Mouse (Mus musculus) adrenal gland, postnatal 14 days (tissue): ENCODE measurements at regions not wholly inside any gene's neighbourhood (a gene's known extent, or its start where the extent isn't known, plus 50 kb on each side); places are given as distances from the start of the nearest gene placed in this dataset.
"Not testable (repeated sequence)": the region's sequence is repeated elsewhere in the genome, so short reads cannot be mapped to it uniquely, and the experiment has no call there.

ENCODE experiments used
- DNase-seq: peaks from one replicate; pipeline ENCODE4 v3.0.0; 2021; ENCODE audit warnings: mixed read lengths

- DNase-seq, result no peak
These were observed 132.9 kb upstream of the Intu start for GRCm38 (mm10) chr3:40398184-40398583.

- DNase-seq, result no peak
These were observed 127.7 kb upstream of the Intu start for GRCm38 (mm10) chr3:40403402-40403801.

DNA sequence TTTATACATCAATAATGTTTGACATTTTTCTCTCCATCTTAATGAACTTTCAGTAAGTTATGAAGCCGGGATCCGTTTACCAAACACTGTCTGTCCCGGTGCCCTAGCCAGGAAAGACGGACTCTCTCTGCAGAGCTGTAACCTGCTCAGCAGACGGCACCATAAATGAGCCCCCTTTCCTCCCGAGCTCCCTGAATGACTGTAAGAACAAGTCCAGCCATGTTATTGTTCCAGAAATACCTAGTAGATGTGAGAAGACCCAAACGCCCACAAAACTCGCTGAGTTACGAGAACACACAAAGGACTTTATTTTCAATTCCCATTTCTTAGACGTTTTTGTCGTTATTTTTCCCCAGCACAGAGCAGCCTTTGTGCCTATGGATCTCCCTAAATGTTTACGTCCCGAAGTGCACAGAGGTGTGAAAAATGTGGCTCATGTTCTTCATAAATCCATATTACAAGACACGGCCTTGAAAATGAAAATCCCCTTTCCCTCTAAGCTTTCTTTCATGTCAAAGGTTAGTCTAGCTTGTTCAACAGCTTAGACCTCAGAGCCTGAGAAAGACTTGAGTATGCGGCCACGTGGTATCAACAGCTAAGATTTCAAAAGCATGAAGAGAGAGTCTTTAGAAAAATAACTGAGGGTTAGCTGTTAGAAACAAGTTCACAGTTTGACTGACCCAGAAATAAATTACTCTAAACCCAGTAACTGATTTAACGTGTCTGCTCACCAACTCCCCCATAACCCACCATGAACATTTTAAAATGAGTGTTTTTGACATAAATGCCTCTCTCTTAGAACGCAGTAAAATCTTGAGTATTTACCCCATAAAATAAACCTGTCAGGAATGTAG, 125.8 kb upstream of the Intu start:
- no peak for DNase-seq

- DNase-seq, result no peak
These were observed 125.2 kb upstream of the Intu start for GRCm38 (mm10) chr3:40405949-40406236.

DNA sequence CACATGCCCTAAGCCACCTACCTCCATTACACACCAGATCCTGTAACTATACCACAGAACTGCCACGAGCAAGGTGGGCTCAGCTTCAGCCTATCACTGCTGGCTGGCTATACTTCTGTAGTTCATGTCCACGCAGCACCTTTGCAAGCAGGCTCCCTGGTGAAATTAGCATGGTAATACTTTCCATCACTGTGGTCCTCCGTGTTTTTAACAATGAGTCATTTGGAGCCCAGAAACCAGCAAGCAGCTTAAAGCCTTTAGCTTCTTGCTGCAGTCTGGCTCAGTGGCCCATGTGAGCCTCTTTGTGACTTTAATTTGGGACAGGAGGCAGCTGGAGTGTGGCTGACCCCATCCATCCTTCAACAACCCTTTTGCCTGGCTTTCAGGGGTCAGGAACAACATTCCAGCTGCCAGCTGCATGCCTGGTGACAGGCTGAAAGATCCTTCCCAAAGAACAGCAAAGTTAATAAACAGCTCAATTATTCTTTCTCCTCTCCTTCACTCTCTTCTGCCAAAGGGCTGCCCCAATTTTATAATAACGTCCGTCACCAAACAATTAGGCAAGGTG, 122.1 kb upstream of the Intu start:
- DNase-seq, result no peak

DNA sequence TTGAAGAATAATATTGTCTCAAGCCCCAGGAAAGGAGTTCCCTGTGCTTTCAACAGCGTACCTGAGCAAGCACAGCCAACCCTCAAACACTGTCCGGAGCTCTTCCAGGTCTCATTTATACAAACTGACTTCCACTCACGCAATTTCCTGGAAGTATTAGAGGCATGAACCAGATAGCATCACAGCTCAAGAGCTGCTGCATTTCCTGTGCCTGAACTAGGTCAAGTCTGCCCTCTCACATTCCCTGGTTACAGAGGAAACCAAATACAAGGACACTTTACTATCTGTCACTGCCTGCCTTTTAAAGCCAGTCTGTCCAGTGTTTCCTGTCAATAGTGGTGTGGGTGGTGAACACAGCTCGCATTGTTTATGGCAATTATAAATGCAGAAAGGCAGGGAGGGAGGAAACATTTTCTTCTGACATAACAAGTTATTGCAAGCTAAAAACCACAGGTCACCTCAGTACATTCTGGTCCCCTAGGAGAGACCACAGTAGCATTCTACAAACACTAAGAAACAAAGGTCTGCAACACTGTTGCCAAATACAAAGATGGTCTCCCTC, 120.3 kb upstream of the Intu start:
- no peak for DNase-seq

DNA sequence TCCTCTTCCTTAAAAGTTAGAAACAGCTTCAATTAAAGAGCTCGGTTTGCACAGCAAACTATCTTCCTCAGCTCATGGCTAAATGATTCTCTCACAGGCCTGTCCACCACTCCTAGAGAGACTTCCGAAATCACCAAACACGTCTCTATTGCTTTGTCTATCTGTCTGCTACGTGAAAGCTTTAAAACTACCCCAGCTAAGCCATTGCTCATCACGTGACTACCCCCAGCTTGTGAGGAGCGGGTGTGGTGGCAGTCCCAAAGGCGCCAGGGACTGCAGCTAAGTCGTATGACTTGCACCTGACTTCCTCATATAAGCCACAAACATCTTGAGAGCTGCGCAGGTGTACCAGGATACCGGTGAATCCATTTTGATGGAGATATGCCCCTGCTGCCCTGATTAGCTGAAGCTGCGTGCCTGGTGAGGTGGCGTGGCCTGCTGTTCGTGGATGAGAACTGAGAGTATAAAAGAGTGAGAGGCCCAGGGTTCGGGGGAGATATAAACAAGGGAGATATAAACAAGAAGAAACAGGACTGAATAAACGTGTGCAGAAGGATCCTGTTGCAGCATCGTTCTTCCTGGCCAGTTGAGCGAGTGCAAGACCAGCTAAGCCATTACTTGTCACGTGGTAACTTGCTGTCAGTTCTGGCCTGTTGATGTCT, 105.8 kb upstream of the Intu start:
- DNase-seq, result not testable (repeated sequence)

- DNase-seq, result no peak
These were observed 105.0 kb upstream of the Intu start for GRCm38 (mm10) chr3:40426070-40426469.

GRCm38 (mm10) chr3:40428021-40428420, 103.1 kb upstream of the Intu start:
- no peak for DNase-seq

DNA sequence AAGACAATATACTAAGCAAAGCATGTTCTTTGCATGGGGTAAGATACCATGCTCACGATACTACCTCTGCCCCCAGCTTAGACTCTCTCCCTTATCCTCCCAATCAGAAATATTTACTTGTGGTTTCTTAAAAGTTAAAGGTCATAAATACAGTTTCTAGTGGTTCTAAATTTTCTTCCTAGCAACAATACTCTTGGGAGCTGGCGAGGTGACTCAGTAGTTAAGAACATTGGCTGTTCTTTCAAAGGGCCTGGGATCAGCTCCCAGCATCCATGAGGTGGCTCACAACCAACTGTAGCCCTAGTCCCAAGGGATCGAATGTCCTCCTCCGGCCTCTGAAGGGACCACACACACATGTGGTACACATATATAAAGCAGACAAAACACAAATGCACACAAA, 92.8 kb upstream of the Intu start:
- DNase-seq, result no peak

DNA sequence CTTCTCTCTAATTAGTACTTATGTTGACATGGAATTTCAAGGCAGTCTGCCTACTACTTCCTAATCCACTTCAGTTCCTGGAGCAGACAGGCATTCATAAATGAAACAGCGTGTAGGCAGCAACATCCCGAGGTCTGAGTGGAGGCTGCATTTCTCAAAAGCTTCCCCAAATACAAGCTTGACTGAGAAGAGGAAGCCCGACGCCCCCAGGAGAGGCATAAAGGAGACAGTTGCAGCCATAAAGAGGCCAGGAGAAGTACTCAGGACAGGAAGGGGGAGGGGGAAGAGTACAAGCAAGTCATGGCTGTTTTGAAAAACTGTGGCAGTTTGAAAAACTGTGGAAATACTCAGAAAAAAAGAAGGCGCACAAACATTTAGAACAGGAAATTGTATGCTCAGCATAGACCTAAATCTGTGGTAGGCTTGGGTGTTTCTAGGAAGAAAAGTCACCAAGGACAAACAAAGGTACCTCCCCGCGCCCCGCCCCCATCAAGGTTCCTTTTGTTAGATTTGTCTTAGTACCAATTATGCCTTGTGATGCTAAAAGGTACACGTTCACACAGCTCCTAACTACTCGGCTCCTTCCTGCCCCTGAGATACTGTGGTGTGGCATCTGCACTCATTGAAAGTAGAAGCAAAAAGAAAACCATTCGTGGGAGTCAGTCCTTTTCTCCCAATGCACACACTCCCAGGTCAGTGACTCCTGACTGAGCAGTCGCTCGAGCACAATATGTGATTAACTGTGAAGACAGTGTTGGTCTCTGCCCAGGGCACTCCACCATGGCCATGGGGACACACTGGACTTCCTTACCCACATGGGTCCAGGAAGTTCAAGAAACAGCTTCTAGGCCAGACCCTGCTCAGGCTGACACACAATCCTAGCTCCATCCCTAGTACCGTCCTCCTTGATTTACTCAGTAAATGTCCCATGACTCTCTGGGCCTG, 89.7 kb upstream of the Intu start:
- DNase-seq, result no peak

DNA sequence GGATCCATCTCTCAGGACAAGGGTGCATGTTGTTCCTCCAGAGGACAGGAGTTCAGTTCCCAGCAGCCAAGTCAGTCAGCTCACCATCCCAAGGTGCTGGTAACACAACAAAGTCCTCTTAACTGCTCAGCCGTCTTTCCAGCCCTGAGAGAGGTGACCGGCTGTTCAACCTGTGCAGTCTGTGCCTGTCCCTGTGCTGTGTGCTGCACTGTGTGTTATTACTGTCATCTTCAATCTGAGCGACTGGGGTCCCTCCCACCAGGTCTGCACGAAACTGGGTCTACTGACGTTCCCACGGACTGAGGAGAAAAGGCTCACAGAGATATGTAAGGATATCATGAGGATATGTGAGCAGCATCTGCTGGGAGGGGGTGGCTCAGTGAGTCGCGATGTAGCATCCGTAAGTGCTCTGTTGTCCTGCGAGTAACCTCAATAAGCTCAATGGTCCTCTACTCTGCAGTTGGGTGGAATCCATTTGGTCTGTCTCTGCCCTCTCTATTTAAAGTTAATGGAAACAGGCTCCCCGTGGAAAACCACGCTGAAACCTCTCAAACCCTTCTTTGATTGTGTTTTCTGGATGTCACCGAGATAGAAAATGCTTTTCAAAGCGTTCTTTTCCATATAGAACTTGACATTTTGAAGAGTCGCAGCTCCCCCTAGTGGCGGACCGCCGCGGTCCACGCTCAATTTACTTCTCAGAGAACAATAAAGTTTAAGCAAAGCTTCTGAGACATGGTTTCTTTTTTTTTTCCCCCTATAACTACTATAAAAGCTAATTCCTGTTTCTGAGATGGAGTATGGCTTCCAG, 87.1 kb upstream of the Intu start:
- DNase-seq, result peak; percentile 57

GRCm38 (mm10) chr3:40452958-40453357, 78.1 kb upstream of the Intu start:
- no peak for DNase-seq

DNA sequence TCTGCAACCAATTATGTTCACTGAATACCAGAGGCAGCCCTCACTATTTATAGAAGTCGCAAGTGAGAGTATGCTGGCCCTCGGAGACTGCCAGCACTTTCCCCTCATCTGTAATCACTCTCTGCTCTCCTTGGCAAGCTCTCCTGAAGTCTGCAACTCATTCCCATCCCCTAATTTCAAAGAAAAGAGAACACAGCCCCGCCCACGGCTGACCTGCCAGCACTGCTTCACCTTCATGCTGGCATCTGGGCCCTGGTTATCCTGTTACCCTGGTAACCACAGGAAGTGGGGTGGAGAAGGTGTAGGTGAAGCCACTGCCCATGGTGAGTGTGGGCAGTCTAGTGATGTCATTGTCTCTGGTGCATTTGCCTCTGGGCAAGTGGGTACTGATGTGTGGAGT, 77.5 kb upstream of the Intu start:
- peak; percentile 17 for DNase-seq

DNA sequence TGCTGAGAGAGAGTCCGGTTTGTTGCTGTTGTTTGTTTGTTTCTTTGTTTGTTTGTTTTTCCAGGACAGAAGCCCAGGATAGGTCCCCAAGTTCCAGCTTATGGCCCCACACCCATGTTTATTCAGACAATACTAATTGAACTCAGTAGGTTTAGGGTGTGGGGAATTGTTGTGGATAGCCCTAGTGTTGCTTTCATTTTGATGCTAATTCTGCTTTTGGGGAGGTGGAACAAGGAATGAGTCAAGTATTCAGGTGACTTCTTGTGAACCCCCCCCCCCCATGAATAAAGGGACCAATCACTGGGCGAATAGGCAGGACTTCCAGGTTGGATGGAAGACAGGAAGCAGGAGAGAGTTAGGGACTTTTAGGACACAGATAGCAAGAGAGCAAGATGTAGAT, 75.0 kb upstream of the Intu start:
- no peak for DNase-seq

- DNase-seq, result no peak
These were observed 72.6 kb upstream of the Intu start for GRCm38 (mm10) chr3:40458490-40458889.

GRCm38 (mm10) chr3:40463446-40463845, 67.6 kb upstream of the Intu start:
- DNase-seq, result no peak

DNA sequence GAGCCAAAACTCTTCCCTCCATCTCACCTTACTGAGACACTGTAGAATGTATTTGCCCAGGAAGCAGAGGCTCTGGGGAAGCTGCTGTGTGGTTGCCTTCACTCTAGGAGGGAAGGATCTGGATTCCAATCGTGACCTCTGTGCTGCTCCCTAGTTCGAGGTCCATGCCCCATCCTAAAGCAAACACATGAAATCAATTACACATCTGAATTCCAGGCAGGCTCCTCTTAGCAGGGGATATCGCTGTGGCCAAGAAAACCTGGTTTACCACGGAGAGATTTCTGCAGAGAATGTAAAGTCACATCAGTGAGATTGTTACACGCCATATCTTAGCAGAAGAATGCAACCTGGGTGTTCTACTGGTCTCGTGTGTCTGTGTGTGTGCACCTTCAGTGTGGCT, 61.0 kb upstream of the Intu start:
- DNase-seq, result no peak

GRCm38 (mm10) chr3:40472766-40473165, 58.3 kb upstream of the Intu start:
- DNase-seq, result no peak

- no peak for DNase-seq
These were observed 50.7 kb upstream of the Intu start for GRCm38 (mm10) chr3:40480258-40480951.
